Mouse (Mus musculus) myocyte (in vitro differentiated cells): Measurements from ENCODE around the gene Gm28230.

Source experiments
- E2F4 ChIP-seq: IDR thresholded peaks from one replicate; pipeline ENCODE4 v1.6.1; 2011; ENCODE audit warnings: mild to moderate bottlenecking, control low read depth, moderate library complexity; ENCODE audit not compliant: insufficient read depth
- MAX ChIP-seq: IDR thresholded peaks from one replicate; pipeline ENCODE4 v1.6.1; 2011; ENCODE audit warnings: low read depth, mild to moderate bottlenecking, control low read depth
- MYOD1 ChIP-seq, 3 experiments: IDR thresholded peaks; one replicate each; pipeline ENCODE4 v1.6.1; 2011; ENCODE audit warnings: control low read depth in 2 of 3, low read depth in 2 of 3, mild to moderate bottlenecking in 2 of 3, moderate library complexity in 1 of 3; ENCODE audit not compliant: insufficient read length in 2 of 3, control insufficient read depth in 1 of 3
- MYOG ChIP-seq, 3 experiments: IDR thresholded peaks; one replicate each; pipeline ENCODE4 v1.6.1; 2011; ENCODE audit warnings: control low read depth in 2 of 3, low read depth in 2 of 3, mild to moderate bottlenecking in 2 of 3; ENCODE audit not compliant: insufficient read length in 2 of 3, control insufficient read depth in 1 of 3, insufficient read depth in 1 of 3
- POLR2A ChIP-seq: IDR thresholded peaks from one replicate; pipeline ENCODE4 v1.6.1; 2011; ENCODE audit warnings: low read depth, mild to moderate bottlenecking, control low read depth, moderate library complexity; ENCODE audit not compliant: insufficient read length
- POLR2AphosphoS2 ChIP-seq: IDR thresholded peaks from one replicate; pipeline ENCODE4 v1.6.1; 2011; ENCODE audit warnings: low read depth, control low read depth; ENCODE audit not compliant: insufficient read length
- SRF ChIP-seq: IDR thresholded peaks from one replicate; pipeline ENCODE4 v1.6.1; 2011; ENCODE audit warnings: low read depth; ENCODE audit not compliant: control insufficient read depth, insufficient read length
- USF1 ChIP-seq: IDR thresholded peaks from one replicate; pipeline ENCODE4 v1.6.1; 2011; ENCODE audit warnings: low read depth, mild to moderate bottlenecking, control low read depth, moderate library complexity

GRCm38 (mm10) chr2:74715504-74716241, 10.9 kb upstream of the Gm28230 start:
- TF ChIP-seq E2F4 (no peak), USF1 (no peak), MAX (no peak), POLR2AphosphoS2 (no peak), MYOG (IDR thresholded peaks at IDR 0.05; ENCODE audit: control insufficient read depth in 1 of 3, insufficient read depth in 1 of 3, insufficient read length in 2 of 3, low read depth in 2 of 3) (no peak), POLR2A (no peak), SRF (no peak), MYOD1 (IDR thresholded peaks at IDR 0.05; ENCODE audit: control insufficient read depth in 1 of 3, insufficient read length in 2 of 3, low read depth in 2 of 3) (no peak)
